Mouse (Mus musculus) myocyte (in vitro differentiated cells): ENCODE data around the gene Mcf2l.

Experiments used
- POLR2A ChIP-seq: IDR thresholded peaks from one replicate; pipeline ENCODE4 v1.6.1; 2011; ENCODE audit warnings: low read depth, mild to moderate bottlenecking, control low read depth, moderate library complexity; ENCODE audit not compliant: insufficient read length
- REST ChIP-seq: IDR thresholded peaks from one replicate; pipeline ENCODE4 v1.6.1; 2011; ENCODE audit warnings: mild to moderate bottlenecking, control low read depth, moderate library complexity; ENCODE audit not compliant: insufficient read depth, insufficient read length
- USF1 ChIP-seq: IDR thresholded peaks from one replicate; pipeline ENCODE4 v1.6.1; 2011; ENCODE audit warnings: low read depth, mild to moderate bottlenecking, control low read depth, moderate library complexity

DNA sequence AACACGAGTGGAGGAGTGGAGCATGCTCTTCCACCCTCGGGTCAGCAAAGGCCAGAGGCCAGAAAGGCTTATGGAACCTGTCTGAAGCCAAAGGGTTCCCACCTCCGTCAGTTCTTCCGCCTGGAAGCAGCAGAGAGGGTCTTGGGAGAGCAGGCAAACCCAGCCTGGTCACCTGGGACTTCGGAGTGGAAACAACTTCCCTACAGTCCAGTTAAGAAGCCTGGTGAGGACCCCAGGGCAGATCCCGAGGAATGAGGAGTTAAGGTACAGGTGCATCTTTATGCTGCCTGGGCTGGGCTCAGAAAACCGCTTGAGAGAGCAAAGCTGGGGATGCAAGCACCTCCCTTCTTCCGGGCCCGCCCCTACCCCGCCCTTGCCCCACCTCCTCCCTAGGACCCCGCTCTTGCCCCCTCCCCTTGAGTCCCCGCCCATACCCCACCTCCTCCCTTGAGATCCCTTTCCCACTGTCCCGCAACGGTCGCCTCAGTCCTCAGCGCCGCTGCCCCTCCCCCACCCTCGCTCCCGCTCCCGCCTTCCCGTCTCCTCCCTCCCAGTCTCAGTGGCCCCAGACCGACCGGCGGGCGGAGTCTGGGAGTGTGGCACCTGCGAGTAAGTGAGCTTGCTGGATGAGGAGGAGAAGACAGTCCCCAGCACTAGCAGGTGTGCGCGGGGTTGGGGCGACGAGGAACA, at the start of gene Mcf2l:
- TF ChIP-seq POLR2A (no peak), USF1 (no peak), REST (no peak)
